Mouse (Mus musculus) layer of hippocampus, postnatal 36 days (tissue): ENCODE measurements at regions not wholly inside any gene's neighbourhood (a gene's known extent, or its start where the extent isn't known, plus 50 kb on each side); places are given as distances from the start of the nearest gene placed in this dataset.
A peak's percentile ranks its signal among the peaks of the same experiment; 100 is the strongest.

Experiments
- DNase-seq, 2 experiments: peaks; one replicate each; pipeline ENCODE4 v3.0.0; 2022

GRCm38 (mm10) chr1:50622870-50623607, 277.4 kb upstream of the Tmeff2 start:
- DNase-seq, result no peak

GRCm38 (mm10) chr1:50629000-50629399, 271.4 kb upstream of the Tmeff2 start:
- DNase-seq, result no peak

- DNase-seq, result no peak
Observed at GRCm38 (mm10) chr1:50629473-50630071, 270.9 kb upstream of the Tmeff2 start.

GRCm38 (mm10) chr1:50637992-50638391, 262.5 kb upstream of the Tmeff2 start:
- DNase-seq, result no peak

- no peak for DNase-seq
Observed at GRCm38 (mm10) chr1:50646931-50647674, 253.3 kb upstream of the Tmeff2 start.

- DNase-seq, result no peak
Observed at GRCm38 (mm10) chr1:50651974-50652665, 248.3 kb upstream of the Tmeff2 start.

GRCm38 (mm10) chr1:50665139-50665538, 235.3 kb upstream of the Tmeff2 start:
- DNase-seq, result no peak

- DNase-seq, result no peak
Observed at GRCm38 (mm10) chr1:50682971-50683370, 217.5 kb upstream of the Tmeff2 start.

GRCm38 (mm10) chr1:50685361-50685760, 215.1 kb upstream of the Tmeff2 start:
- no peak for DNase-seq

- DNase-seq, result no peak
Observed at GRCm38 (mm10) chr1:50696916-50697315, 203.5 kb upstream of the Tmeff2 start.

- DNase-seq, result no peak
Observed at GRCm38 (mm10) chr1:50697333-50698216, 202.9 kb upstream of the Tmeff2 start.

GRCm38 (mm10) chr1:50704639-50705038, 195.8 kb upstream of the Tmeff2 start:
- no peak for DNase-seq

GRCm38 (mm10) chr1:50745049-50745448, 155.4 kb upstream of the Tmeff2 start:
- DNase-seq, result no peak

GRCm38 (mm10) chr1:50770211-50770610, 130.2 kb upstream of the Tmeff2 start:
- no peak for DNase-seq

GRCm38 (mm10) chr1:50795264-50795663, 105.2 kb upstream of the Tmeff2 start:
- no peak for DNase-seq

- DNase-seq, result no peak
Observed at GRCm38 (mm10) chr1:50798166-50798565, 102.3 kb upstream of the Tmeff2 start.

GRCm38 (mm10) chr1:50806321-50806720, 94.1 kb upstream of the Tmeff2 start:
- DNase-seq, result no peak

GRCm38 (mm10) chr1:50806821-50807220, 93.6 kb upstream of the Tmeff2 start:
- no peak for DNase-seq

- DNase-seq, result no peak
Observed at GRCm38 (mm10) chr1:50831663-50832062, 68.8 kb upstream of the Tmeff2 start.

GRCm38 (mm10) chr1:50836123-50836522, 64.3 kb upstream of the Tmeff2 start:
- DNase-seq, result no peak

GRCm38 (mm10) chr1:50847156-50847555, 53.3 kb upstream of the Tmeff2 start:
- peak in 1 of 2 experiments; percentile 1 for DNase-seq
